ENCODE assay signal across 20 mouse cellular contexts in genomic region chr8:123661515-123661914, GRCm38 (mm10).
"Had no signal": no experiment of that assay in that cellular context is flagged by ENCODE, and none has a peak within 500 bp of the region (broad histone marks: within the 10 kb centered on the region; RNA-seq: fewer than 3 reads in every experiment).

No protein-coding gene starts in this region.

- H3K27ac ChIP-seq: limb, embryonic 10.5 days; limb, embryonic 13.5 days; liver, embryonic 14.5 days; lung, embryonic 15.5 days; midbrain, embryonic 12.5 days; midbrain, embryonic 15.5 days; neural tube, embryonic 12.5 days; neural tube, embryonic 15.5 days; stomach, embryonic 15.5 days had no signal

- H3K9me3 ChIP-seq: limb, embryonic 10.5 days; limb, embryonic 13.5 days; lung, embryonic 15.5 days; midbrain, embryonic 12.5 days; midbrain, embryonic 15.5 days; neural tube, embryonic 12.5 days; neural tube, embryonic 15.5 days; stomach, embryonic 15.5 days had no signal

- H3K4me3 ChIP-seq: limb, embryonic 10.5 days; limb, embryonic 13.5 days; lung, embryonic 15.5 days; midbrain, embryonic 12.5 days; midbrain, embryonic 15.5 days; neural tube, embryonic 12.5 days; neural tube, embryonic 15.5 days; stomach, embryonic 15.5 days had no signal

- H3K4me1 ChIP-seq: limb, embryonic 10.5 days; limb, embryonic 13.5 days; lung, embryonic 15.5 days; midbrain, embryonic 12.5 days; midbrain, embryonic 15.5 days; neural tube, embryonic 12.5 days; neural tube, embryonic 15.5 days; stomach, embryonic 15.5 days had no signal

- H3K27me3 ChIP-seq: limb, embryonic 13.5 days; lung, embryonic 15.5 days; midbrain, embryonic 12.5 days; midbrain, embryonic 15.5 days; neural tube, embryonic 12.5 days; neural tube, embryonic 15.5 days; stomach, embryonic 15.5 days had no signal

- DNase-seq: kidney, adult 18-20 months; kidney, adult 9 months; kidney, postnatal 14 days; kidney, postnatal 4 days; lung, postnatal 10 days; lung, postnatal 36 days; right cerebral cortex, adult 18-20 months; right cerebral cortex, postnatal 25 days; spleen, adult 18-20 months; thymus, postnatal 25 days had no signal

- H3K4me2 ChIP-seq: limb, embryonic 13.5 days; lung, embryonic 15.5 days; midbrain, embryonic 12.5 days; midbrain, embryonic 15.5 days; neural tube, embryonic 12.5 days; neural tube, embryonic 15.5 days; stomach, embryonic 15.5 days had no signal

- ATAC-seq: intestine, embryonic 16.5 days; midbrain, embryonic 15.5 days had no signal

- H3K9ac ChIP-seq: limb, embryonic 13.5 days; liver, embryonic 14.5 days; lung, embryonic 15.5 days; midbrain, embryonic 12.5 days; midbrain, embryonic 15.5 days; neural tube, embryonic 12.5 days; neural tube, embryonic 15.5 days; stomach, embryonic 15.5 days had no signal
